Mouse (Mus musculus) adrenal gland, postnatal 36 days (tissue): ENCODE results near the gene Rai14. TPM values are rescaled to one million over a fixed set of nuclear protein-coding genes. Genes with fewer than 3 reads are reported as not detected.

Experiments
- DNase-seq, 2 experiments: peaks; one replicate each; pipeline ENCODE4 v3.0.0; 2021; ENCODE audit warnings: mixed read lengths in 1 of 2
- long read RNA-seq, 2 experiments: library from polyadenylated mRNA; stranded (forward); transcript quantifications; one replicate each; pipeline ENCODE4 v2.0.0; 2021; ENCODE audit warnings: borderline sequencing depth in 2 of 2
- total RNA-seq, 2 experiments: library from RNA; stranded (reverse); gene quantifications; 2 replicates each; pipeline ENCODE4 v1.2.3; 2021

Rai14 gene
- total RNA-seq: 10 to 100 TPM; 25.9 to 32.3 TPM
- long read RNA-seq, experiment 1, full-length matches to known transcripts: 1 of 3 reads
- long read RNA-seq, experiment 1, partial matches to known transcripts: 1 of 3 reads
- long read RNA-seq, experiment 1, other reads (novel, unspliced or antisense): 1 of 3 reads
- long read RNA-seq, experiment 2, full-length matches to known transcripts: 1 of 4 reads
- long read RNA-seq, experiment 2, partial matches to known transcripts: 2 of 4 reads
- long read RNA-seq, experiment 2, other reads (novel, unspliced or antisense): 1 of 4 reads

GRCm38 (mm10) chr15:10714409-10715138 lies at the start of gene Rai14:
Gene Rai14 (minus strand): TSS chr15:10714624.
- peak; percentile 91 to 92 for DNase-seq

- DNase-seq: no peak
Observed at GRCm38 (mm10) chr15:10761441-10761840, 47.0 kb upstream of the Rai14 start.

- peak in 1 of 2 experiments; percentile 12 for DNase-seq
Observed at GRCm38 (mm10) chr15:10760006-10760405, 45.6 kb upstream of the Rai14 start.

- DNase-seq: no peak
Observed at GRCm38 (mm10) chr15:10759440-10759839, 45.0 kb upstream of the Rai14 start.

GRCm38 (mm10) chr15:10758808-10759207 lies 44.4 kb upstream of the Rai14 start:
- DNase-seq: peak in 1 of 2 experiments; percentile 17

GRCm38 (mm10) chr15:10751141-10751540 lies 36.7 kb upstream of the Rai14 start:
- DNase-seq: no peak

- no peak for DNase-seq
Observed at GRCm38 (mm10) chr15:10750339-10750738, 35.9 kb upstream of the Rai14 start.

GRCm38 (mm10) chr15:10749678-10750077 lies 35.3 kb upstream of the Rai14 start:
- DNase-seq: no peak

GRCm38 (mm10) chr15:10747638-10748037 lies 33.2 kb upstream of the Rai14 start:
- no peak for DNase-seq

GRCm38 (mm10) chr15:10747226-10747625 lies 32.8 kb upstream of the Rai14 start:
- DNase-seq: no peak

- DNase-seq: no peak
Observed at GRCm38 (mm10) chr15:10746303-10747051, 32.1 kb upstream of the Rai14 start.

- no peak for DNase-seq
Observed at GRCm38 (mm10) chr15:10742441-10742840, 28.0 kb upstream of the Rai14 start.

- no peak for DNase-seq
Observed at GRCm38 (mm10) chr15:10739279-10739678, 24.9 kb upstream of the Rai14 start.

GRCm38 (mm10) chr15:10738354-10739142 lies 24.1 kb upstream of the Rai14 start:
- peak in 1 of 2 experiments; percentile 18 for DNase-seq

- DNase-seq: no peak
Observed at GRCm38 (mm10) chr15:10735948-10736347, 21.5 kb upstream of the Rai14 start.

GRCm38 (mm10) chr15:10735216-10735615 lies 20.8 kb upstream of the Rai14 start:
- DNase-seq: no peak

- no peak for DNase-seq
Observed at GRCm38 (mm10) chr15:10731398-10731797, 17.0 kb upstream of the Rai14 start.

- no peak for DNase-seq
Observed at GRCm38 (mm10) chr15:10726272-10726671, 11.8 kb upstream of the Rai14 start.

GRCm38 (mm10) chr15:10724857-10725256 lies 10.4 kb upstream of the Rai14 start:
- no peak for DNase-seq

- DNase-seq: no peak
Observed at GRCm38 (mm10) chr15:10723507-10723906, 9.1 kb upstream of the Rai14 start.

- DNase-seq: no peak
Observed at GRCm38 (mm10) chr15:10722629-10723339, 8.4 kb upstream of the Rai14 start.
